Mouse (Mus musculus): ENCODE measurements around the gene Erc2.

Gene Erc2

GRCm38 (mm10) chr14:28505586-28506375 is 883.6 kb downstream of the Erc2 start:
- peak; percentile 25 to 44 for DNase-seq (ENCODE audit: low spot score in 2 of 2)

- peak; percentile 36 to 62 for DNase-seq (ENCODE audit: low spot score in 2 of 2)
These were observed 884.2 kb downstream of the Erc2 start for GRCm38 (mm10) chr14:28506376-28506831.

DNA sequence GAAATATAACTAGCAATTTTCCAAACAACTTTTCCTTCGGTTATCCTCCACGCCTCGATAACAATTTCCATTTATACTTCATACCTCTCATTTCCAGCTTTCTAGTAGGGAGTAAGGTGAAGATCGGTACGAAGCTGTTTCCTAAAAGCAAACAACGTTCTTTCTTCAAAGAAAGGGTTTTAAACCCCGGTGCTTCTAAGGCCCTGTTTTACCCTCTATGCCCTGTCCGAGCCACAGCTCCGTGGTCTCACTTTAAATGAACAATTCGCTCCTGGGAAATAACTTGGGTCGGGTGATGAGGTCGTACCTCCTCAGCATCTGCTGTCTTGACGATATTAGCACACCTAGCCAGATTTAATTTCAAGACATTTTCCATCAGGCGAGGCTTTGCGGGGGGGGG is 884.8 kb downstream of the Erc2 start:
- DNase-seq (ENCODE audit: low spot score in 2 of 2) = no peak

GRCm38 (mm10) chr14:28507471-28507870 is 885.2 kb downstream of the Erc2 start:
- peak; percentile 63 to 76 for DNase-seq (ENCODE audit: low spot score in 2 of 2)

DNA sequence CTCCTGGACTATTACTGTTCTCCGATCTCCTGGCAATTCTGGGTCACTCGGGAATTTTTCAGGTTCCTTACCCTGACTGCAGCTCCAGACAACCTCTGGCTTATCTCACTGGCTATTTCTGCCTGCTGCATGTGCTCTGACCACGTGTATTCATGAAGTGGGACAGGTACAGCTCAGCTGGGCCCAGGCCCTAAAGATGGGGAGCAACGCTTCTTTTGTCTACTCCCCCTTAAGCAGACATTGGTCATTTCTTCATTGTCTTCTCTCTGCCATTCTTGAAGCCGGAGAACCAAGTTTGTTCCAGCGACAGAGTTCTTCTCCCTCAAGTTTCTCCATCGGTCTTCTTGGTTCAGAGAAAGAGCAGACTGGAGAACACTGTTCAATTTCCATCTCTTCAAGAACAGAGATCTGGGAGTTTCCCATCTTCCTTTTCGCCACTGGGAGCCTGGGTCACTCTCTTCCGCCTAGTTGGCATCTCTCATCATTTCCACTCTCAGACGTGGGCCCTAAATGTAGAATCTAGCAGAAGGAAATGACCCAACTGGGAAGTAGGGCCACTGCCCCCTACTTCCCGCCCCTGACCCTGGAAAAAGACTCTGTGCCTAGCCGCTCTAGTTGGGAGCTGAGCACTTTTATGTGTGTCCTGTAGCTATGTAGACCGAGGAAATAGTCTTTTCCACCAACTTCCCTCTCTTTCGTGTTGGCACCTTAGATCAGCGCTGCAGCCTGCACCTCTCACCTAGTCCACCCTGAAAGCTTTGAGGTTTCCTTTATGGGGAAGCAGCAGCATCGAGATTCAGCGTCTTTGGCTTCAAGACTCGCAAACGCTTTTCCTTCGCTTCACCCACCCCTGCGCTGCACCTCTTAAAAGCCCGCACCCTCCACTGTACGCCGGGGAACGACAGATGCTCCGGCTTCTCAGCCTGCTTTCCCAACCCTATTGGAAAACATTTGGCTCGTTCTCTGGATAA is 886.3 kb downstream of the Erc2 start:
- no peak for DNase-seq (ENCODE audit: low spot score in 2 of 2)

- DNase-seq (ENCODE audit: low spot score in 2 of 2) = peak; percentile 46 to 73
These were observed 887.5 kb downstream of the Erc2 start for GRCm38 (mm10) chr14:28509441-28510340.

GRCm38 (mm10) chr14:28510341-28511028 is 888.3 kb downstream of the Erc2 start:
- peak; percentile 17 to 55 for DNase-seq (ENCODE audit: low spot score in 2 of 2)

DNA sequence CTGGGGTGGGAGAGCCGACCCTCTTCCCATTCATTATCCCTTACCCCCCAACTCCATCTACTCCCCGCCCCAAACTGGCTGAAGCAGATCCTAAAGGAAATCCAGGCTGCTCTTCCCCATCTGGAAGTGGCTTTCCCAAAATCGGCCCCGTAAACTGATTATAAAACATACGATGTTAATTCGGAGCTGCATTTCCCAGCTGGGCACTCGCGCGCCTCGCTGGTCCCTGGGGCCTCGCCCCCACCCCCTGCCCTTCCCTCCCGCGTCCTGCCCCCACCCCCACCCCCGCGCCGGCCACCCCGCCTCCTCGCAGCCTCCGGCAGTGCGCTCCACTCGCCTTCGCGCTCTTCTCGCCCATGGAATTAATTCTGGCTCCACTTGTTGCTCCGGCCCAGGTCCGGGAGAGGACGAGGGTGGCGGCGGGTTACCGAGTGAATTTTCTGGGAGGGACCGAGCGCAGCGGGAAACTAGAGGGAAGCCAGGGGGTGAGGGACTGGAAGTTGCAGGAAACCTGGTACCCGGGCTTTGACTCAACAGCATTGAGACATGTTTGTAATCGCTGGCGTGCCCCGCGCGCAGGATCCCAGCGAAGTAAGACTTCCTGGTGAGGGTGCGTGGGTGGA is 888.9 kb downstream of the Erc2 start:
- peak; percentile 24 to 57 for DNase-seq (ENCODE audit: low spot score in 2 of 2)

- DNase-seq (ENCODE audit: low spot score in 2 of 2) = no peak
These were observed 890.8 kb downstream of the Erc2 start for GRCm38 (mm10) chr14:28512805-28513590.

GRCm38 (mm10) chr14:28514171-28514570 is 891.9 kb downstream of the Erc2 start:
- DNase-seq (ENCODE audit: low spot score in 2 of 2) = no peak

DNA sequence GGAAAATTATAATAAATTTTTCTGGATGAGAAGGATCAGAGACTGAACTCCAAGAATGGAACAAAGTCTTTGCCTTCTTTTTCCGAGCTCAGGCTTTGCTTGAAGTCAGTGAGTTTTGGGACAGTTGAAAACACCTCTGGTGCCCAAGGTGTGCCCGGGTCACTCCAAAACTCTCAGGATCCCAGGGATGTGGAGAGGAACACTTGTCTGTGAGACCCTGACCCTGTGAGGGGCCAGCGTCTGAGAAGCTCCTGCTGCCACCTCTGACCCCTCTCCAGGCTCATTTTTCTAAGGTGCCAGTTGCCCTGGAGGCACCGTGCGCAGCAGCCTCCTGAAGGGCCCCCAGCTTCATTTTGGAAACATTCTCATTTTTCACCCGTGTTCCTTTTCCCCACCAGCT is 893.1 kb downstream of the Erc2 start:
- DNase-seq (ENCODE audit: low spot score in 2 of 2) = no peak

GRCm38 (mm10) chr14:28517631-28518560 is 895.7 kb downstream of the Erc2 start:
- no peak for DNase-seq (ENCODE audit: low spot score in 2 of 2)

DNA sequence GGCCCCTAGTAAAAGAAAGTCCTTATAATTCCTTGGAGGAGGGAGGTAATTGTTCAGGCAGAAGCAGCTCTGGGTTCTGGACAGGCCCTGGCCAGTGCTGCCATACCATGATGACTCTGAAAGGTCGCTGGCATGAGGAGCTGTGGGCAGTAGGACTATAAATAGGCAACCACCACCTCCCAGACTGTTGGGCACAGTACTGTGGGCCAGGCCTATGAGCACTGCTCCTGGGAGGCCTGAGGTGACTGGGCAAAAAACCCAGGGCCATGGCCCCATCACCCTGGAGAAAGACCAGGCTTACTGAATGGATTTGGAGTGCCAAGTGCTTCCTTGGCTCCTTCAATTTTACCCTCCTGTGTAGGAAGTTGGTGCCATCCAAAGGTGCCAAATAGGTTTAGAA is 898.9 kb downstream of the Erc2 start:
- no peak for DNase-seq (ENCODE audit: low spot score in 2 of 2)

DNA sequence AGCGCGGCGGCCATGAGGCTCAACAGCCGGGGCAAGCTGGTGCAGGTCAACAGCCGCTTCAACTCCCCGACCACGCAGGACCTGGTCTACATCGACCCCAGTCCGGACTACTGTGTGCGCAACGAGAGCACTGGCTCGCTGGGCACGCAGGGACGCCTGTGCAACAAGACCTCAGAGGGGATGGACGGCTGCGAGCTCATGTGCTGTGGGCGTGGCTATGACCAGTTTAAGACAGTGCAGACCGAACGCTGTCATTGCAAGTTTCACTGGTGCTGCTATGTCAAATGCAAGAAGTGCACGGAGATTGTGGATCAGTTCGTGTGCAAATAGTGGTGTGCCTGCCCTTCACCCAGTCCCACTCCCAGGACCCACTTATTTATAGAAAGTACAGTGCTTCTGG is 900.4 kb downstream of the Erc2 start:
- DNase-seq (ENCODE audit: low spot score in 2 of 2) = no peak

DNA sequence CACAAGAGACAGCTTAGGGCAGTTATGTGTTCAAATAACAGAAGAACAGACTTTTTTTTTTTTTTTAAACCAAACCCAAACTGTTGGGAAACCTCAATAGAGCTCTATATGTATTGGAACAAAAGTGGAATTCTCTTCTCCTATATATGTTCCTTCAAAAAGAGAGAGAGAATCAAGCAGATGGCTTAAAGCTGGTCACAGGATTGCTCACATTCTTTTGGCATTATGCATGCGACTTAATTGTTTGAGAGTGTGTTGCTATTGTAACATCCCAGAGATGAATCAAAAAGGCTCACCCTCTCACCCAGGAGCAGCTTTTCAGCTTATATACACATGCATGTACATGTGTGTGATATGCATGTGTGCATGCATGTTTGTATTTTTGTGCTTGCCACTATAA is 903.3 kb downstream of the Erc2 start:
- no peak for DNase-seq (ENCODE audit: low spot score in 2 of 2)

All from urinary bladder, adult 18-20 months (tissue).